Mouse (Mus musculus): ENCODE measurements around the gene Tor2a. TPM values are rescaled to one million over a fixed set of nuclear protein-coding genes. Genes with fewer than 3 reads are reported as not detected.

Gene Tor2a
- total and polyA plus RNA-seq, 3 experiments = 33.3 to 53.8 (median 41.4) TPM

- H3K9me3 ChIP-seq (replicated peaks; ENCODE audit: low read length) = peaks cover 6% of the 10 kb centered on the region
- dilution Hi-C loops (cut with MboI; ENCODE audit: extremely low pct_ligation_motif_present, extremely low pct_unique_long_range_greater_than_20kb, low sequenced_read_pairs) (no loop called here), in situ Hi-C loops (cut with MboI; ENCODE audit: low pct_ligation_motif_present, low pct_unique_long_range_greater_than_20kb, low sequenced_read_pairs) (no loop called here)
- peaks cover 23% of the 10 kb centered on the region for H3K79me2 ChIP-seq (replicated peaks; ENCODE audit: control insufficient read depth, extremely low read depth, insufficient read depth, poor library complexity, severe bottlenecking)
- TF ChIP-seq SMC3 (IDR thresholded peaks at IDR 0.05; ENCODE audit: low read depth, low read length) (no peak), RCOR1 (conservative IDR thresholded peaks at IDR 0.05; ENCODE audit: low read depth, low read length) (no peak)
- H3K27ac ChIP-seq (ENCODE audit: insufficient read depth, low read depth) = no peak overlapping the region
- H3K9ac ChIP-seq (ENCODE audit: insufficient read depth, low read depth) = no peak overlapping the region
- H3K4me1 ChIP-seq (ENCODE audit: control insufficient read depth in 1 of 2, insufficient read depth in 2 of 2) = peaks cover 43 to 62% of the 10 kb centered on the region in 2 experiments
- no peaks in the 10 kb centered on the region for H3K27me3 ChIP-seq (replicated peaks)
- peaks cover 0 to 11% of the 10 kb centered on the region in 2 experiments for H3K36me3 ChIP-seq (replicated peaks in 1 of 2; ENCODE audit: control insufficient read depth in 1 of 2, insufficient read depth in 1 of 2, low read length in 1 of 2)
- no peak overlapping the region for H3K4me2 ChIP-seq (ENCODE audit: insufficient read depth, low read depth, poor library complexity, severe bottlenecking)
- no peak overlapping the region for H3K4me3 ChIP-seq (replicated peaks in 1 of 3; ENCODE audit: low read depth in 2 of 3, low read length in 2 of 3, poor library complexity in 1 of 3)
- DNase-seq (ENCODE audit: extremely low read depth) = no peak
These were observed 38.3 kb upstream of the Tor2a start for GRCm38 (mm10) chr2:32718761-32719160.

DNA sequence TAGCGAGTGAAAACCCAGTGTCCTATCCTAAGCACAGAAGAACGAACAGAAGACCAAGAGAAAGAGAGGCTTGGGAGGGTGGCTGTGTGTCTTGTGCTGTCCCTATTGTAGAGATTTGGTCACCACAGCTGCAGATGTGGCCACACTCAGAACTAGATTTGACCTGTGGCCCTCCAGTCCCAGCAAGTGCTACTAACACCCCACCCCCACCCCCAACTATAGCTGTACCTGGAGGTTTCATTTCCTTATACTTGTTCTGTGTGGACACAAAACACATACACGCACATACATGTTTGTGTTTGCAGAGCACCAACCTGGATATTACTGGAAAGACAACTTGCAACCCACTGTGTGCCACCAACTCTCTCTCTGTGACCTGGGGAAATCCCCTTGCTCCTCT lies 37.0 kb upstream of the Tor2a start:
- H3K9me3 ChIP-seq (replicated peaks; ENCODE audit: low read length) = peaks cover 6% of the 10 kb centered on the region
- TF ChIP-seq HCFC1 (IDR thresholded peaks at IDR 0.05; ENCODE audit: low read depth, low read length) (no peak), IRF4 (IDR thresholded peaks at IDR 0.05; ENCODE audit: low read depth, low read length) (peak; percentile 93), ETS1 (conservative IDR thresholded peaks at IDR 0.05; ENCODE audit: low read depth, low read length) (peak; percentile 54), TCF12 (IDR thresholded peaks at IDR 0.05; ENCODE audit: low read depth, low read length) (peak; percentile 79), MAX (IDR thresholded peaks at IDR 0.05; ENCODE audit: low read length) (no peak), TBP (conservative IDR thresholded peaks at IDR 0.05; ENCODE audit: low read depth, low read length) (0 out of 2 replicates have a peak, but pooled peaks have one; percentile 22), BHLHE40 (IDR thresholded peaks at IDR 0.05; ENCODE audit: low read depth, low read length) (peak; percentile 67), USF1 (IDR thresholded peaks at IDR 0.05; ENCODE audit: low read depth, low read length) (no peak), EP300 (IDR thresholded peaks at IDR 0.05; ENCODE audit: low read length) (peak; percentile 87), MEF2A (IDR thresholded peaks at IDR 0.05; ENCODE audit: borderline replicate concordance, low read depth, low read length) (peak; percentile 75), RCOR1 (conservative IDR thresholded peaks at IDR 0.05; ENCODE audit: low read depth, low read length) (no peak), CHD2 (IDR thresholded peaks at IDR 0.05; ENCODE audit: low read length) (peak; percentile 86), SIN3A (IDR thresholded peaks at IDR 0.05; ENCODE audit: low read length) (no peak), MAFK (IDR thresholded peaks at IDR 0.05; ENCODE audit: insufficient replicate concordance, low read length) (no peak), JUN (IDR thresholded peaks at IDR 0.05; ENCODE audit: insufficient read depth, low read depth, low read length) (no peak), ZKSCAN1 (IDR thresholded peaks at IDR 0.05; ENCODE audit: borderline replicate concordance, low read depth, low read length) (no peak), ZNF384 (IDR thresholded peaks at IDR 0.05; ENCODE audit: low read depth, low read length) (no peak)
- peak overlapping the region; percentile 90 for H3K27ac ChIP-seq (ENCODE audit: insufficient read depth, low read depth)
- in situ Hi-C loops (cut with MboI; ENCODE audit: low pct_ligation_motif_present, low pct_unique_long_range_greater_than_20kb, low sequenced_read_pairs) = no loop called here
- peak; percentile 37 for DNase-seq (ENCODE audit: extremely low read depth)
- H3K79me2 ChIP-seq (replicated peaks; ENCODE audit: control insufficient read depth, extremely low read depth, insufficient read depth, poor library complexity, severe bottlenecking) = peaks cover 27% of the 10 kb centered on the region
- peaks cover 36 to 59% of the 10 kb centered on the region in 2 experiments for H3K4me1 ChIP-seq (ENCODE audit: control insufficient read depth in 1 of 2, insufficient read depth in 2 of 2)
- H3K27me3 ChIP-seq (replicated peaks) = no peaks in the 10 kb centered on the region
- dilution Hi-C loops (cut with MboI; ENCODE audit: extremely low pct_ligation_motif_present, extremely low pct_unique_long_range_greater_than_20kb, low sequenced_read_pairs) = no loop called here
- peak overlapping the region; percentile 67 for H3K4me2 ChIP-seq (ENCODE audit: insufficient read depth, low read depth, poor library complexity, severe bottlenecking)
- H3K9ac ChIP-seq (ENCODE audit: insufficient read depth, low read depth) = no peak overlapping the region
- H3K4me3 ChIP-seq (replicated peaks in 1 of 3; ENCODE audit: low read depth in 2 of 3, low read length in 2 of 3, poor library complexity in 1 of 3) = peak overlapping the region; percentile 61 to 94 (median 84)
- H3K36me3 ChIP-seq (replicated peaks in 1 of 2; ENCODE audit: control insufficient read depth in 1 of 2, insufficient read depth in 1 of 2, low read length in 1 of 2) = peaks cover 3 to 22% of the 10 kb centered on the region in 2 experiments

All from CH12.LX (cell line).